Mouse (Mus musculus): ENCODE measurements around the gene Gm10226.
"Not testable (repeated sequence)": the region's sequence is repeated elsewhere in the genome, so short reads cannot be mapped to it uniquely, and the experiment has no call there.

Gm10226 gene

GRCm38 (mm10) chr17:21691560-21691959 is at the start of gene Gm10226:
Gene Gm10226, plus strand, starts transcription at chr17:21691860.
- no peak for DNase-seq (ENCODE audit: low read depth, low spot score)

DNA sequence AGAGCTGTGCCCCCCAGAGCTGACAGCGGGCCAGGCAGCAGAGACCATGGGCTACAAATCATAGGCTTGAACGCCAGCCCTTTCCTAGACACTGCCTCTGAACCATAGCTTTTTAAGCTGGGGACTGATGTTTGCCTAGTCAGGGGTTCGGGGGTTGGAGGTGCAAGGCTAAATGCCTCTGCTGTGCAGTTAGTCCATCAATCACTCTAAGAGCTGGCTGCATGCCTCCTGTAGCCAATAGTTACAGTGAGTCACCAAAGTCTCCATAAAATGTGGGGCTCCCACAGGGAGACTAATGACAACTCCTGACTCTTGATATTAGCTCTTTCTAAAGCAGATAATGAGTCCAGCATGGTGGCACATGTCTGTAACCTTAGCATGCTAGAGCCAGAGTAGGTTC is 42.9 kb upstream of the Gm10226 start:
- DNase-seq (ENCODE audit: low read depth, low spot score): peak; percentile 3

- peak; percentile 22 for DNase-seq (ENCODE audit: low read depth, low spot score)
Measured at GRCm38 (mm10) chr17:21649936-21650335, 41.7 kb upstream of the Gm10226 start.

DNA sequence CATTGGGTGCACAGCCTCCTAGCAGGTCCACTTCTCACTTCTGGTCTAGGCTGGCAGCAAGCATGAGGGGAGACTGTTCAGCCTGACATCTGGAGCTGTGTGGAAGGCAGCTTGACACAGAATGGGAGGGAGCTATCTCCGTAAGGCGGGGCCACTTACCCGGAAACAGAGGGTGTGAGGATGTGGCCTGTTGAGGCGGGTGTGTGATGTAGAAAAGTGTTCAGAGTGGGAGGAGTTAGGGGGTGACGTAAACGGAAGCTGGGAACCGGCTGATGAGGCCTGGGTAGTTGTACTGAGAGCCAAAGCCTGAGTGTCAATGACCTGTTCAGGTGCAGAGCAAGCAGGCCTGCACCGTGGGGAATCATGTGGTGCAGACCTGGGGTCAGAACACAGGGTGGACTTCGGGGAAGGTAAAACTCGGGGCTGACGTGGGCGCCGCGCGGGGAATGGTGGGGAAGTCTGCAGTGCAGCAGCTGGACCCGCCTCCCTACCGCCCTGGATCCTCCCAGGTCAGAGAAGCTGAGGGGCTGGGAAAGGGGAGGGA is 41.2 kb upstream of the Gm10226 start, which contains the start of gene Zfp983:
TSS of gene Zfp983 (plus strand) at position 261 of the 544 bp plus-strand sequence.
- peak; percentile 80 for DNase-seq (ENCODE audit: low read depth, low spot score)

GRCm38 (mm10) chr17:21678826-21679225 is 12.8 kb upstream of the Gm10226 start:
- DNase-seq (ENCODE audit: low read depth, low spot score): not testable (repeated sequence)

GRCm38 (mm10) chr17:21679273-21680018 is 12.2 kb upstream of the Gm10226 start:
- DNase-seq (ENCODE audit: low read depth, low spot score): peak; percentile 78

DNA sequence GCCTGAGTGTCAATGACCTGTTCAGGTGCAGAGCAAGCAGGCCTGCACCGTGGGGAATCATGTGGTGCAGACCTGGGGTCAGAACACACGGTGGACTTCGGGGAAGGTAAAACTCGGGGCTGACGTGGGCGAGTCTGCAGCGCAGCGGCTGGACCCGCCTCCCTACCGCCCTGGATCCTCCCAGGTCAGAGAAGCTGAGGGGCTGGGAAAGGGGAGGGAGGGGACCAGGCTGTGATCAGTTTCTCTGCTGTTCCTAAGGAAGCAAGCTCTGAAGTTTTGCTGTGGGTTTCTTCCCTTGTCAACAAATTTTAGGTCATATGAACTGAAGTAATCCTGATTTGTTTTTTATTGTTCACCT is 11.7 kb upstream of the Gm10226 start:
- DNase-seq (ENCODE audit: low read depth, low spot score): not testable (repeated sequence)

GRCm38 (mm10) chr17:21693342-21693741 is 1.7 kb downstream of the Gm10226 start:
- DNase-seq (ENCODE audit: low read depth, low spot score): no peak

GRCm38 (mm10) chr17:21696073-21696472 is 4.4 kb downstream of the Gm10226 start:
- no peak for DNase-seq (ENCODE audit: low read depth, low spot score)

GRCm38 (mm10) chr17:21702281-21703240 is 10.9 kb downstream of the Gm10226 start:
- DNase-seq (ENCODE audit: low read depth, low spot score): no peak

- DNase-seq (ENCODE audit: low read depth, low spot score): no peak
Measured at GRCm38 (mm10) chr17:21703414-21703813, 11.8 kb downstream of the Gm10226 start.

- peak; percentile 79 for DNase-seq (ENCODE audit: low read depth, low spot score)
Measured at GRCm38 (mm10) chr17:21707343-21707996, 15.8 kb downstream of the Gm10226 start, which contains the start of gene Zfp760. Gene Zfp760, plus strand, starts transcription at chr17:21707741.

GRCm38 (mm10) chr17:21708401-21708800 is 16.7 kb downstream of the Gm10226 start:
- no peak for DNase-seq (ENCODE audit: low read depth, low spot score)

DNA sequence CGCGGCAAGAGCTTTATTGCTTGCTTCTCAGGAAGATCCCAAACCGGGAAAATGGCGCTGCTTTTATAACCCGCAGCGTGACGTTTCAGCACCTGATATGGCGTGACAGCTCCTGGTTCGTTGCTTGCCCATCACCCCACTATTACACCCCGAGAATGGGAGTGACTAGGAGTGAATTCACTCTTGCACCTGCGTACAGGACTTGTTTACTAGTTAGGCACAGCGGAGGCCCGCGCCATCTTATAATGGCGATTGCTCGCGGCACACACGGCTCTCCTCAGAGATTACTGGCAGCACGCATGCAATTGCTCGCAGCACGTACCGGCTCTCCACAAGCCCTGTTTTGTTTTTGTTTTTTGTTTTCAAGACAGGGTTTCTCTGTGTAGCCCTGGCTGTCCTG is 38.8 kb downstream of the Gm10226 start, which contains the start of gene Zfp229:
TSS of gene Zfp229 (plus strand) at position 301 of the 400 bp plus-strand sequence.
- not testable (repeated sequence) for DNase-seq (ENCODE audit: low read depth, low spot score)

GRCm38 (mm10) chr17:21733049-21733448 is 41.4 kb downstream of the Gm10226 start:
- DNase-seq (ENCODE audit: low read depth, low spot score): no peak

DNA sequence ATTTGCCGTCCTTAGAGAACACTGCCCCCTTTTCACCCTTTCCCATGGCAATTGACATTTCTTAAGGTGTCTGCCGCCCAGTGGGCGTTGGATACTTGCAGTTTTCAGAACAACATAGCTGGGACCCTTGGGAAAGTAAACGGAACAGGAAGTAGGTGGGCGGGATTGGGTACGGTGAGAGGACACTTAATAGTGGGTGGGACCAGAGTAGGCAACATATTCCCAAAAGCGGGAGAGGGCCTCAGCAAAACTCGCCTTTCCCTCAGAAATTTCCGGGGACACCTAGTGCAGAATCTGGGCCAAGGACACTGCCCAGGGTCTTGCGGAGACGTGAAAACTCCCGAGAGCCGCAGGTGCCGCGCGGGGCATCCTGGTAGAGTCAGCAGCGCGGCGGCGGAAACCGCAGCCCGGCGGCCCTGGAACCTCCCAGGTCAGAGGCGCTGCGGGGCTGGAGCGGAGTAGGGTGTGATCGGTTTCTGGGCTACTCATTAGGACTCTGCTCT is 41.9 kb downstream of the Gm10226 start:
- peak; percentile 64 for DNase-seq (ENCODE audit: low read depth, low spot score)
